Mouse (Mus musculus) hindbrain, embryonic 11.5 days (tissue): Measurements from ENCODE around the gene Gm20661. TPM values are rescaled to one million over a fixed set of nuclear protein-coding genes. Genes with fewer than 3 reads are reported as not detected.

ENCODE experiments used
- ATAC-seq: fragments of 200-750 bp; cut with Nextera tagmentation; 2 replicates; pipeline ENCODE4 v1.8.0; 2017; ENCODE audit warnings: mild to moderate bottlenecking, moderate TSS enrichment, moderate library complexity; ENCODE audit not compliant: low FRiP score
- DNase-seq: peaks from one replicate; pipeline ENCODE4 v3.0.0-alpha.2; 2015; ENCODE audit warnings: low spot score
- H3K27ac ChIP-seq: fragments of 300-500 bp; sonication (generic); 2 replicates; pipeline ENCODE4 v1.5.1; 2014; ENCODE audit warnings: mild to moderate bottlenecking, low read depth, low read length
- H3K27me3 ChIP-seq: fragments of 300-500 bp; sonication (generic); 2 replicates; pipeline ENCODE4 v1.6.1; 2014; ENCODE audit warnings: mild to moderate bottlenecking, low read length, moderate library complexity, mixed read lengths; ENCODE audit not compliant: control insufficient read depth, insufficient read depth
- H3K36me3 ChIP-seq: fragments of 300-500 bp; sonication (generic); 2 replicates; pipeline ENCODE4 v1.6.1; 2014; ENCODE audit warnings: mild to moderate bottlenecking, low read length, moderate library complexity, mixed read lengths; ENCODE audit not compliant: control insufficient read depth, insufficient read depth
- H3K4me1 ChIP-seq: fragments of 300-500 bp; sonication (generic); replicated peaks from 2 replicates; pipeline ENCODE4 v1.6.1; 2014; ENCODE audit warnings: low read length, mixed read lengths; ENCODE audit not compliant: control insufficient read depth, insufficient read depth
- H3K4me2 ChIP-seq: fragments of 300-500 bp; sonication (generic); replicated peaks from 2 replicates; pipeline ENCODE4 v1.6.1; 2014; ENCODE audit warnings: mild to moderate bottlenecking, low read depth, low read length
- H3K4me3 ChIP-seq: fragments of 300-500 bp; sonication (generic); 2 replicates; pipeline ENCODE4 v1.5.1; 2014; ENCODE audit warnings: low read depth, low read length
- H3K9ac ChIP-seq: fragments of 300-500 bp; sonication (generic); 2 replicates; pipeline ENCODE4 v1.6.1; 2014; ENCODE audit warnings: low read depth, low read length
- H3K9me3 ChIP-seq: fragments of 300-500 bp; sonication (generic); 2 replicates; pipeline ENCODE4 v1.6.1; 2016; ENCODE audit warnings: low read length; ENCODE audit not compliant: control insufficient read depth
- whole genome bisulfite sequencing: fragments of 180-500 bp; shearing (Covaris S2); extraction: QIAGEN DNeasy Blood & Tissue Kit; methylation state at CpG from one replicate; pipeline ENCODE4 v1.1.7; 2014; 5-methylcytosine and 5-hydroxymethylcytosine counted together
- polyA plus RNA-seq: library from polyadenylated mRNA; unstranded; fragments of >200 nt; fragmentation: Nextera tagmentation; extraction: Ambion mirVana; gene quantifications from 2 replicates; pipeline ENCODE4 v1.2.1, GENCODE M21; 2014

The Gm20661 gene
- polyA plus RNA-seq, result 1.8 and 1.9 TPM in 2 replicates

DNA sequence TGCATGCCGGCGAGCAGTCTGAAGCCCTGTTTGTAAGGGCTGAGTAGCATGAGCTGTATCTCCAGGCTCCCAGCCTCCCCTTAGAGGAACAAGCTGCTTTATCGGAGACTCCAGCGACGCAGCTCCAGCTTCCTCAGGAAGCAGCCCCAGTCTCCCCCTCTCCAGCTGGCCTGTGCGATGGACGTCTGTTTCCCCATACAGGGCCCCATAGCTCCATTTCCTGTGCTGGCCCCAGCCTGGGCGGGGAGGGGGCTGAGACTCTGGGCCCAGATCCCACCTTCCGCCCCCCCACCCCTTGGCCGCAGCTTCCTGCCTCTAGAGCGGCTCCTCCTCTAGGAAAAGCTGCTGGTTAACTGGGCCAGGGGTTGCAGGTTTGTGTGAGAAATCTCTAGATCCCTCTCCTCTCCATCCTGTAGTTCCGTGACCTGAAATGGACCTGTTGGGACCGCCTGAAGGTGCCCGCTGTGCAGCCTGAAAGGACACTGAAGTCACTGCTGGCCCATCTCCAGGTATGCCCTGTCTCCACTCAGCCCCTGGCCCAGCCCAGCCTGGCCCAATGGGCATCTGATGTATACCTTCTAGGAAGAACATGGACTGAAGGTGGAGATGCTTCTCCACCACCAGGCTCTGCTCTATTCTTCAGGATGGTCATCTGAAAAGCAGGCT is at the start of gene Gm20661:
Gene Gm20661, plus strand, starts transcription at position 378 of the 666 bp plus-strand sequence.
- Histone ChIP-seq H3K4me1 (peaks cover 2% of the 10 kb centered on the region; the same call in 1 of the 2 replicates), H3K9me3 (no peaks in the 10 kb centered on the region), H3K9ac (peak within 1 kb of the TSS; percentile 54), H3K36me3 (no peaks in the 10 kb centered on the region), H3K27ac (peak within 1 kb of the TSS; percentile 83), H3K4me2 (peak within 1 kb of the TSS; percentile 89), H3K27me3 (peaks cover 7% of the 10 kb centered on the region), H3K4me3 (peak within 1 kb of the TSS; percentile 64; the same call in 1 of the 2 replicates)
- WGBS, result 41% methylated on average over 14 of the region's 14 CpGs
- 0 out of 2 replicates have a peak, but pooled peaks have one; percentile 15 for ATAC-seq
- peak; percentile 65 for DNase-seq

DNA sequence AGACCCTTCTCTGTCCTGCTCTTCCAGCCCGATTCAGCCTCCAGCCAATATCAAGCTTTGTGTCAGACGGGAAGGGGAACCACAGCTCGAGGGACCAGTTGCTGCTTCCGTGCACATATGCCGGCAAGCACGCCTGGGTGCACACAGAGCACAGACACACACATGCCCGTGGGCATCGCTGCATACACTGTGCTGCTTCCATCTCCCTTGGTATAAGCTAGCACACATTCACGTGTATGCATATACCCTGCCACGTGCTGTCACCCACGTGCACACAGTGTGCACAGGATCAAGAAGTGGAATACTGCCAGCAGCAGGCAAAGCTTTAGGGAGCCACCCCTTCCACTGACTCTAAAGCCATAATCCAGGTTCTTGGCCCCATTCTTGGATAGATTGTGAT is 48.7 kb upstream of the Gm20661 start:
- H3K9ac ChIP-seq, result no peak overlapping the region
- no peak overlapping the region for H3K4me3 ChIP-seq
- H3K4me2 ChIP-seq, result no peak overlapping the region
- WGBS, result 87% methylated on average over 11 of the region's 11 CpGs
- no peak for DNase-seq
- H3K27ac ChIP-seq, result no peak overlapping the region
- ATAC-seq, result no peak
- peaks cover 4% of the 10 kb centered on the region for H3K27me3 ChIP-seq
- H3K9me3 ChIP-seq, result no peaks in the 10 kb centered on the region
- H3K4me1 ChIP-seq, result peaks cover 17% of the 10 kb centered on the region
- H3K36me3 ChIP-seq, result no peaks in the 10 kb centered on the region

DNA sequence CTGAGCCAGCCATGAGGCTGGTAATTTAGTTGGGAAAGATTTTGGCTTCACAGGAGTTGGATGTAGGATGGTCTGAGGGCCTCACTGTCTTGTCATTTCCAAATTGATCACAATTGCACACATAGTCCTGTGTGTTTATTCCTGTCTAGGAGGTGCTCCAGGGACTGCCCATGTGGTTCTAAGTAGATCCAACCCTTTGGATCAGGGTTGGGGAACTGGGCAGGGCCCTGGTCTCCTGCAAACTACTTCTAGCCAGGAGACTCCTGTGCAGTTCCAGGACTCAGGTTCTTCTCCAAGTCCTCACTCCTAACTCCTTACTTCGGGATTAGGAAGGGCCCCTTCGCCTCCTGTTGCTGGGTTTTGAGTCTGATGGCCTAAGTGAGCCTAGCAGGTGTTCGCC is 47.5 kb upstream of the Gm20661 start, which contains the start of gene Camkv:
Gene Camkv, plus strand, starts transcription at position 301 of the 400 bp plus-strand sequence.
- no peak for ATAC-seq
- Histone ChIP-seq H3K4me3 (peak within 1 kb of the TSS; percentile 41), H3K9ac (peak within 1 kb of the TSS; percentile 52), H3K4me1 (peaks cover 17% of the 10 kb centered on the region), H3K27ac (no peak within 1 kb of the TSS), H3K27me3 (peaks cover 4% of the 10 kb centered on the region), H3K4me2 (peak within 1 kb of the TSS; percentile 69), H3K9me3 (no peaks in the 10 kb centered on the region), H3K36me3 (no peaks in the 10 kb centered on the region)
- 7% methylated on average over 3 of the region's 3 CpGs for WGBS
- DNase-seq, result no peak

DNA sequence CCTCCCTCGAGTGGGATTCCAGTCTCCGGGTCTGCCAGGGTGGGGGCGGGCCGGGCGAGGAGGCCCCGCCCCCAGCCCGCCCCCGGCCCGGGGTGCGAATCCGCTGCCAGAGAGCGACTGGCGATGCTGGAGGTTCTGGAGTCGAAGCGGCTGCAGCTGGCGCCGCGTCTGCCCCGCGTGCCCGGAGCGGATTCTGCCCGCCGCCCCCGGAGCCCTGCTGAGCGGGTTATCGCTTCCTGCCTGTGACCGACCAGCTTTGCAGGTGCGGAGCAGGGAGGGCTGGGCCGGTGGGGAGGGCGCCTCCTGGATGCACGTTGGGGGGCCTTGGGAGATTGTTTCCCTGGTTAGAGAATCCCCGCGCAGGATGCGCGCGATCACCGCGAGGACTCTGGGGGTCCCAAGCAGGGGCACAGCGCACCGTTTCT is 47.1 kb upstream of the Gm20661 start:
- Histone ChIP-seq H3K9ac (peak overlapping the region; percentile 52; the same call in 1 of the 2 replicates), H3K27ac (no peak overlapping the region), H3K4me2 (peak overlapping the region; percentile 69), H3K4me3 (peak overlapping the region; percentile 41), H3K9me3 (no peaks in the 10 kb centered on the region), H3K36me3 (no peaks in the 10 kb centered on the region), H3K27me3 (peaks cover 4% of the 10 kb centered on the region), H3K4me1 (peaks cover 17% of the 10 kb centered on the region)
- DNase-seq, result peak; percentile 56
- peak; percentile 52 for ATAC-seq
- under 1% methylated on average over 38 of the region's 41 CpGs for WGBS

DNA sequence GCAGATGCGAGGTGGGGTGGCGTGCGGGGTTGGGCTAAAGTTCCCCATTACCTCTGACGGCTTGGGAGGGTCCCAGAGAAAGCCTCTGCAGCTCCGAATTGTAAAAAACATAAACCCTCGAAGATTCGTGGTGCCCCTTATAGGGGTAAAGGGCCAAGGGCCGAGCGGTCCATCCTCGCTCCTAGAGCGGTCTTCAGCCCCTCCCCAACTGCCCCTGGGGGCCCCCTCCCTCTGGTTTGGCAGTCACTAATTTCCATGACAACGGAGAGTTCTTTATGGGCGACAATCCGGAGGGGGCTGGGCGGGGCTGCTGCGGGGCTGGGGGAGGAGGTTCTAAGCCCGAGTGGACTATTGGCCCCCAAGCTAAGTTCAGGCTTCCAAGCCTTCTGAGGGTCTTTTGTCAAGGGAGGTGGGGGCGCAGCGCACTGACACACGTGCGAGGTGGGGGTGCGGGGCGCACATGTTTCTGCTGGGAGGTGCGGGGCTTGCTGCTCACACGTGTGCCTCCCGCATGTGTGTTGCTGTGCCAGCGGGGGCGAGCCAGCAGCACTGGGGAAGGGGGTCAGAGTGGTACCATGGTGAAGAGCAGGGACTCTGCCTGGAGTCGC is 46.5 kb upstream of the Gm20661 start:
- Histone ChIP-seq H3K9me3 (no peaks in the 10 kb centered on the region), H3K27me3 (peaks cover 4% of the 10 kb centered on the region), H3K27ac (no peak overlapping the region), H3K9ac (peak overlapping the region; percentile 52), H3K4me1 (peaks cover 17% of the 10 kb centered on the region), H3K4me2 (peak overlapping the region; percentile 69), H3K36me3 (no peaks in the 10 kb centered on the region), H3K4me3 (peak overlapping the region; percentile 41)
- ATAC-seq, result peak; percentile 73
- DNase-seq, result peak; percentile 58
- WGBS, result 1% methylated on average over 29 of the region's 29 CpGs

DNA sequence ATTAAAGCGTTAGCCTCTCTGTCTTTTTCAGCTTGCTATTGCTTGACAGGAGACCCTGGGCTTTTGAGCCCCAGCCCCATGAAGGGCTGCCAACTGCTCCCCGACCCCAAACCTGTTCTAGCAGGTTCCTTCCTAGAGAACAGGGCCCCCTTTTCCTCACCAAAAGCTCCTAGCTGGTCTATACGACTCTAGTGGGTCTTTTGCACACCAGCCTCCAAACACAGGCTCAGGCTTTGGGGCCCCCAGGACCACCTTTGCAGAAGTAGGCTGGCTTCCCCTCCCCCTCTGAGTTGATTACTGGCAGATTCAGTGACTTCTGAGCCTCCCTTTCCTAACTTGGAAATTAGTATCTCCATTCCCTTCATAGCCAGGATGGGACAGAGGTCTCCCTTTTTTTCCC is 46.0 kb upstream of the Gm20661 start:
- peak overlapping the region; percentile 69 for H3K4me2 ChIP-seq
- H3K4me3 ChIP-seq, result peak overlapping the region; percentile 41
- H3K27me3 ChIP-seq, result peaks cover 4% of the 10 kb centered on the region
- H3K27ac ChIP-seq, result no peak overlapping the region
- 15% methylated on average over 3 of the region's 3 CpGs for WGBS
- peak overlapping the region; percentile 52; the same call in 1 of the 2 replicates for H3K9ac ChIP-seq
- H3K9me3 ChIP-seq, result no peaks in the 10 kb centered on the region
- no peak for ATAC-seq
- DNase-seq, result no peak
- H3K4me1 ChIP-seq, result peaks cover 17% of the 10 kb centered on the region
- no peaks in the 10 kb centered on the region for H3K36me3 ChIP-seq

DNA sequence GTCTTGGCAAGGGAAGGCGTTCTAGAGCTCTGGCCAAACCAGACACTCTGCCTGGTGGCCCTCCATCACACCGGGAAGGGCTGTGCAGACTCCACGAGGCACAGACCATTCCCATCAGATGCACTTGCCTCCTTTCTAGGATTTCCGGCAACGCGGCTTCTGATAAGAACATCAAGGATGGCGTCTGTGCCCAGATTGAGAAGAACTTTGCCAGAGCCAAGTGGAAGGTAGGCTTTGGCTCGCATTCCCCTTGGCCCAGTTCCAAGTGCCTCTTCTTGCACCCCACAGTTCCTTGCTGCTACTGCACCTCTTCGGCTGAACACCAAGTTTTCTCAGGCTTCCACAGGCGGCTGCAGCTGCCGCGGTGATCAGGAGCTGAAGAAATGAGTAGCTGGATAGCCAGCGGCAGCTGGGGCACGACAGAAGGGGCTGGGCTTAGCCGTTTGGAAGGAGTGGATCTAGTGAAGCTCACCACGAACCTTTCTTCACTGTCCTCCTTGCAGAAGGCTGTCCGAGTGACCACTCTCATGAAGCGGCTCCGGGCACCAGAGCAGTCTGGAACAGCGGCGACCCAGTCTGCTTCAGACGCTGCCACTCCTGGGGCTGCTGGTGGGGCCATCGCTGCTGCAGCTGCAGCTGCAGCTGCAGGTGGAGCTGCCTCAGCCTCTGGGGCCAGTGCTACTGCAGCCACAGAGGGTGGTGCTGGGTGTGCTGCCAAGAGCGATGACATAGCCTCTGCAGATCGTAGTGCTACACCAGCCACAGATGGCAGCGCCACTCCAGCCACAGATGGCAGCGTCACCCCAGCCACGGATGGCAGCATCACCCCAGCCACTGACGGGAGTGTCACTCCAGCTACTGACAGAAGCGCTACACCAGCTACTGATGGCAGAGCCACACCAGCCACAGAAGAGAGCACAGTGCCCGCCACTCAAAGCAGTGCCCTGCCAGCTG is 35.3 kb upstream of the Gm20661 start:
- Histone ChIP-seq H3K4me3 (no peak overlapping the region), H3K4me2 (no peak overlapping the region), H3K9ac (no peak overlapping the region), H3K27ac (no peak overlapping the region), H3K9me3 (no peaks in the 10 kb centered on the region), H3K36me3 (no peaks in the 10 kb centered on the region), H3K4me1 (peaks cover 6% of the 10 kb centered on the region; the same call in 1 of the 2 replicates), H3K27me3 (no peaks in the 10 kb centered on the region)
- ATAC-seq (no peak), DNase-seq (no peak)
- 93% methylated on average over 31 of the region's 31 CpGs for WGBS

DNA sequence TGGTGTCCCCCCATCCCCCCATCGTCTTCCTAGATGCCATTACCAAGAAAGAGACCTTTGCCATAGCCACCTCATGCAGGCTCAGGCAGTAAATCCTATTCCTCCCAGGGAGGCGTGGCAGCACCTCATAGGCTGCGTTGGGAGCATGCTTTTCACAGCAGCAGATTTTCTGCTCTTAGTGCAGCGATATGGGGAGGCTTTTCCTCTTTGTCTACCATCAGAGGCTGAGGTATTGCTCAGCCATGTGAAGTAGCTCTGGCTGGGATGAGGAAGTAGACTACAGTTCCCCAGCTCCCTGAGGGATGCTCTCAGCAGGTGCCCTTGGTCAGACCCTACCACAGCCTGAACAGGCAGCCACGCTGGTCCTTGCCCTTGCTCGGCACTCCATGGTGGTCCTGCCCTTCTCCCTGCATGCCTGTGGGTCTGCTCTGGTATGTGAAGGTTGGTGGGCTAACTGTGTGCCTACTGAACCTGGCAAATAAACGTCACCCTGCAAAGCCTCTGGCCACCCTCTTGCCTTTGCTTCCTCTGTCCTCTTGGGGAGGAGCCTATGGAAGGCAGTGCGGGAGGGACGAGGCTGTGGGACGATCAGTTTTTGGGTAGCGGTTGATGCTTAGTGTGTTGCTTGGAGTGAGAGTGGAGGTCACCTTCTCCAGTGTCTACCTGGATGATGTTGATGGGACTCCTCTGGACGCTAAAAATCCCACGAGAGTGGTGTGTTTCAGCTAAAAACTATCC is 33.5 kb upstream of the Gm20661 start:
- Histone ChIP-seq H3K9ac (no peak overlapping the region), H3K4me2 (no peak overlapping the region), H3K27me3 (no peaks in the 10 kb centered on the region), H3K9me3 (no peaks in the 10 kb centered on the region), H3K4me3 (no peak overlapping the region), H3K36me3 (no peaks in the 10 kb centered on the region), H3K4me1 (peaks cover 6% of the 10 kb centered on the region; the same call in 1 of the 2 replicates), H3K27ac (no peak overlapping the region)
- ATAC-seq, result no peak
- WGBS, result 82% methylated on average over 13 of the region's 13 CpGs
- no peak for DNase-seq
